Mouse (Mus musculus) intestine, embryonic 16.5 days (tissue): ENCODE measurements around the gene Glis3. TPM values are rescaled to one million over a fixed set of nuclear protein-coding genes. Genes with fewer than 3 reads are reported as not detected.

ENCODE experiments used
- ATAC-seq: fragments of 200-750 bp; cut with Nextera tagmentation; 2 replicates; pipeline ENCODE4 v1.8.0; 2017; ENCODE audit warnings: moderate TSS enrichment, moderate library complexity
- H3K27ac ChIP-seq: fragments of 300-500 bp; sonication (generic); 2 replicates; pipeline ENCODE4 v1.5.1; 2014; ENCODE audit warnings: mild to moderate bottlenecking, low read length
- H3K27me3 ChIP-seq: fragments of 300-500 bp; sonication (generic); replicated peaks from 2 replicates; pipeline ENCODE4 v1.6.1; 2014; ENCODE audit warnings: low read length, control low read depth, mixed read lengths; ENCODE audit not compliant: control insufficient read depth, insufficient read depth
- H3K36me3 ChIP-seq: fragments of 300-500 bp; sonication (generic); 2 replicates; pipeline ENCODE4 v1.6.1; 2014; ENCODE audit warnings: low read length, control low read depth; ENCODE audit not compliant: control insufficient read depth, insufficient read depth
- H3K4me1 ChIP-seq: fragments of 300-500 bp; sonication (generic); 2 replicates; pipeline ENCODE4 v1.6.1; 2014; ENCODE audit warnings: low read length, control low read depth, mixed read lengths; ENCODE audit not compliant: control insufficient read depth, insufficient read depth
- H3K4me2 ChIP-seq: fragments of 300-500 bp; sonication (generic); 2 replicates; pipeline ENCODE4 v1.6.1; 2014; ENCODE audit warnings: low read depth, low read length, control low read depth
- H3K4me3 ChIP-seq: fragments of 300-500 bp; sonication (generic); 2 replicates; pipeline ENCODE4 v1.5.1; 2014; ENCODE audit warnings: mild to moderate bottlenecking, low read length
- H3K9ac ChIP-seq: fragments of 300-500 bp; sonication (generic); 2 replicates; pipeline ENCODE4 v1.6.1; 2014; ENCODE audit warnings: low read depth, low read length
- H3K9me3 ChIP-seq: fragments of 300-500 bp; sonication (generic); 2 replicates; pipeline ENCODE4 v1.6.1; 2016; ENCODE audit warnings: low read length, control low read depth; ENCODE audit not compliant: control insufficient read depth
- WGBS: fragments of 180-500 bp; shearing (Covaris S2); extraction: QIAGEN DNeasy Blood & Tissue Kit; methylation state at CpG from one replicate; pipeline ENCODE4 v1.1.7; 2014; 5-methylcytosine and 5-hydroxymethylcytosine counted together
- polyA plus RNA-seq: library from polyadenylated mRNA; unstranded; fragments of >200 nt; fragmentation: Nextera tagmentation; extraction: Ambion mirVana; gene quantifications from 2 replicates; pipeline ENCODE4 v1.2.1, GENCODE M21; 2015

Gene Glis3
- polyA plus RNA-seq, 1 experiment from 2014 or later, result 0.73 TPM

DNA sequence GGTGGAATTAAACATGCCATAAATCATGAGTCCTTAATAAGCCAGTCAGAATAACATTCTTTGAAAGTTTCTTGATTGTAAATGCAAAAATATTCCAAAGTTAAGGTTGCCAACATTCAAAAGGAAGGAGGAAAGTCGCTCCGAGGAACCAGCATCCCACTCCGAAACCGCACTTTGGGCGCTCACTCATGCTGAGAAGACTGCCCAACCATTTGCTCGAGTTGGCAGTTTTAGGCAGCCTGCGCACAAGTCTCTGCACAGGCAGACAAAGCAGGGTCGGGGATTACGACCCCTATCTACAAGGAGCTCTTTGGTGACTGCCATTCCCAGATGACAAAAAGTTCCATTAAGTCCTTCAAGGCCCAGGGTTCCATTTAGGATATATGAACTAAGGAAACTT is 298.4 kb downstream of the Glis3 start:
- H3K4me3 ChIP-seq, result no peak overlapping the region
- ATAC-seq, result no peak
- H3K36me3 ChIP-seq, result no peaks in the 10 kb centered on the region
- no peaks in the 10 kb centered on the region for H3K9me3 ChIP-seq
- H3K4me2 ChIP-seq, result no peak overlapping the region
- H3K27ac ChIP-seq, result no peak overlapping the region
- H3K27me3 ChIP-seq, result no peaks in the 10 kb centered on the region
- no peak overlapping the region for H3K9ac ChIP-seq
- H3K4me1 ChIP-seq, result peaks cover 8% of the 10 kb centered on the region; the same call in 1 of the 2 replicates
- 67% methylated on average over 9 of the region's 9 CpGs for WGBS

DNA sequence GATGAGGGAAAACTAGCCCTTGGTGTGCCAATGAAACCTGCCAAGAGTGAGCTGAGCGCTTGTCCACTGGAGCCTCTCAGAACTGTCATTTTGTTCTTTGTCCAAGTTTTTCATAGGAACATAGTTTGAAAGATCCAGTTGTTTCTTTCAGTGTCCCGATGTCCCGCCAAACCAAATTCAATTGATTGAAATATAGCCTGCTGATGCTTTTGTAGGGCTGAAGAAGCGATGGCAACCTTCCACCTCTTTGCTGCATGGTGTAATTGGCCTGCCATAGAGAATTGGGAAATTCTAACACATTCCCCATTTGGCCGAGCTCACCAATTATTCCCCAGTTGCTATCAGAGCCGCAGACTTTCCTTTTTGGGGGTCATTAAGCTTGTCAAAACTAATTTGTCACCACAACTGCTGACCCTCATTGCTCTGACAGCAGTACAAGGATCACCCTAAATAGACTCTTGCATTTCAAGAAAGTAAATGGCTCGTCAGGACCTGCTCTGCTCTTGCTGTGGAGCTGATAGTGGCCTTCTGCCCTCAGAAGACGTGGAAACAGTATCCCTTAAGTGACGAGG is 299.1 kb downstream of the Glis3 start:
- H3K4me1 ChIP-seq, result peaks cover 8% of the 10 kb centered on the region; the same call in 1 of the 2 replicates
- H3K9ac ChIP-seq, result no peak overlapping the region
- no peaks in the 10 kb centered on the region for H3K9me3 ChIP-seq
- no peak for ATAC-seq
- WGBS, result 77% methylated on average over 9 of the region's 9 CpGs
- no peak overlapping the region for H3K4me3 ChIP-seq
- H3K36me3 ChIP-seq, result no peaks in the 10 kb centered on the region
- no peaks in the 10 kb centered on the region for H3K27me3 ChIP-seq
- H3K27ac ChIP-seq, result no peak overlapping the region
- H3K4me2 ChIP-seq, result no peak overlapping the region

- Histone ChIP-seq H3K4me1 (peaks cover 6% of the 10 kb centered on the region; the same call in 1 of the 2 replicates), H3K9ac (no peak overlapping the region), H3K4me3 (no peak overlapping the region), H3K9me3 (no peaks in the 10 kb centered on the region), H3K27me3 (no peaks in the 10 kb centered on the region), H3K36me3 (no peaks in the 10 kb centered on the region), H3K27ac (no peak overlapping the region), H3K4me2 (no peak overlapping the region)
- WGBS, result 75% methylated on average over 5 of the region's 5 CpGs
- no peak for ATAC-seq
Observed at GRCm38 (mm10) chr19:28377788-28378295, 302.0 kb downstream of the Glis3 start.

- no peak for ATAC-seq
- Histone ChIP-seq H3K4me3 (no peak overlapping the region), H3K4me1 (no peaks in the 10 kb centered on the region), H3K4me2 (no peak overlapping the region), H3K9me3 (no peaks in the 10 kb centered on the region), H3K27ac (no peak overlapping the region), H3K9ac (no peak overlapping the region), H3K27me3 (no peaks in the 10 kb centered on the region), H3K36me3 (no peaks in the 10 kb centered on the region)
- WGBS, result 75% methylated on average over 1 of the region's 1 CpGs
Observed at GRCm38 (mm10) chr19:28376401-28376800, 303.5 kb downstream of the Glis3 start.

- 81% methylated on average over 2 of the region's 2 CpGs for WGBS
- Histone ChIP-seq H3K4me2 (no peak overlapping the region), H3K9ac (no peak overlapping the region), H3K9me3 (no peaks in the 10 kb centered on the region), H3K4me3 (no peak overlapping the region), H3K27ac (no peak overlapping the region), H3K27me3 (no peaks in the 10 kb centered on the region), H3K36me3 (no peaks in the 10 kb centered on the region), H3K4me1 (no peaks in the 10 kb centered on the region)
- no peak for ATAC-seq
Observed at GRCm38 (mm10) chr19:28375746-28376145, 304.1 kb downstream of the Glis3 start.

DNA sequence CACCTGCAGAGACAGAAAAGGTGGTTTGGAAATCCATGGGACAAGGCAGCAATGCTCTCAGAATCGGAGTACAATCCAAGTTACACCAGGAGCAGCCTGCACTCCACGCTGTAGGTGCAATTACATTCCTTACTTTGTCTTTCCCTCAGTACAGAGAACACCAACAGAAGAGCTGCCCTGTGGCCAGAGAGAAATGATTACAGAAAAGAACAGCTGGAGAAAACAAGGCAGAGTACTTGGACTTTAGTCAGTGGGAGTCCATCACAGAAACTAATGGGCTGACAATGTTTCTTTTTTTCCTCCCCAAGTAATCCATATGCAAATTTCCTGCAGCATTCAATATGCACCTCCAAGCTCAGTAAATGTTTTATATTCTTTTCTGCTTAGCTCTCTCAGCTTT is 305.4 kb downstream of the Glis3 start:
- no peaks in the 10 kb centered on the region for H3K27me3 ChIP-seq
- H3K4me1 ChIP-seq, result no peaks in the 10 kb centered on the region
- H3K27ac ChIP-seq, result no peak overlapping the region
- H3K36me3 ChIP-seq, result no peaks in the 10 kb centered on the region
- H3K9ac ChIP-seq, result no peak overlapping the region
- WGBS, result 66% methylated on average over 2 of the region's 2 CpGs
- no peaks in the 10 kb centered on the region for H3K9me3 ChIP-seq
- ATAC-seq, result no peak
- H3K4me2 ChIP-seq, result no peak overlapping the region
- no peak overlapping the region for H3K4me3 ChIP-seq

DNA sequence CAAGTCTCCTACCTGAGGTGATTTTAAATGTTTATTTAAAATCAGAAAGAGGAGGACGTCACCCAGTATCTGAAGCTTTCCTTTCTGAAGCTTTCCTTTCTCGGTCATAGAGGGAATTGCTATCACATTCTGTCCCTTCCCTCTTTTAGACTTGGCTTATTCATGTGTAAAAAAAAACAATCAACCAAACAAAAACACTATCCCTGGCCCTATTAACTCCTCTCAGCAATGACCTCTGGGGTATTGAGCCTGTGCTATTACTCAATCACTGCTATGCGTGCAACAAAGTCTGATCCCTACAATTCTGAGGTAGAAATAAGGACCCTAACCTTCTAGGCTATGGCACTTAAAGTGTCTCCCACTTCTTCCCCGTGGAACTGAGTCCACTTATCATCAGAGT is 311.7 kb downstream of the Glis3 start:
- H3K9ac ChIP-seq, result no peak overlapping the region
- H3K4me1 ChIP-seq, result no peaks in the 10 kb centered on the region
- H3K9me3 ChIP-seq, result no peaks in the 10 kb centered on the region
- no peak for ATAC-seq
- H3K4me2 ChIP-seq, result no peak overlapping the region
- no peaks in the 10 kb centered on the region for H3K27me3 ChIP-seq
- no peaks in the 10 kb centered on the region for H3K36me3 ChIP-seq
- H3K4me3 ChIP-seq, result no peak overlapping the region
- H3K27ac ChIP-seq, result no peak overlapping the region
- WGBS, result 79% methylated on average over 4 of the region's 4 CpGs

DNA sequence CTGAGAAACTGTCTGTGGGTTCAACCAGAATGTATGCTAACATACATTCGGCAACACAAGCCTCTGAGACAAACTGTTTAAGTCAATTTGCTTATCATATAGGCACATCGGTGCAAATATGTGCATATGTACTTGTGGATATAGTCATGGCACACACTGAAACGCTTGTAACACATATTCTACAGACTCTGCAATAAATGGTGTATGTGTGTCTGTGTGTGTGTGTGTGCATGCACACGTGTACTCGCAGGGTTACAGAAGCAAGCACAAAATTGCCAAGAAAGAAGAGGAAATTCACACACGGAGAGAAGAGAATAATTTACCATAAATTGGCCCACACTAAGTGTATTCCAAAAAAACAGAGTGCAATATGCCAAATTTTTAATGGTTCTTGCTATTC is 312.6 kb downstream of the Glis3 start:
- Histone ChIP-seq H3K9me3 (no peaks in the 10 kb centered on the region), H3K4me2 (no peak overlapping the region), H3K27ac (no peak overlapping the region), H3K27me3 (no peaks in the 10 kb centered on the region), H3K36me3 (no peaks in the 10 kb centered on the region), H3K9ac (no peak overlapping the region), H3K4me1 (no peaks in the 10 kb centered on the region), H3K4me3 (no peak overlapping the region)
- no peak for ATAC-seq
- WGBS, result 90% methylated on average over 6 of the region's 6 CpGs

- Histone ChIP-seq H3K9ac (no peak overlapping the region), H3K27me3 (no peaks in the 10 kb centered on the region), H3K4me3 (no peak overlapping the region), H3K4me1 (no peaks in the 10 kb centered on the region), H3K9me3 (no peaks in the 10 kb centered on the region), H3K4me2 (no peak overlapping the region), H3K36me3 (no peaks in the 10 kb centered on the region), H3K27ac (no peak overlapping the region)
- no peak for ATAC-seq
- WGBS, result 92% methylated on average over 1 of the region's 1 CpGs
Observed at GRCm38 (mm10) chr19:28366766-28367165, 313.1 kb downstream of the Glis3 start.

- H3K27ac ChIP-seq, result no peak overlapping the region
- WGBS, result 55% methylated on average over 7 of the region's 7 CpGs
- H3K36me3 ChIP-seq, result no peaks in the 10 kb centered on the region
- no peaks in the 10 kb centered on the region for H3K9me3 ChIP-seq
- no peak overlapping the region for H3K4me2 ChIP-seq
- H3K27me3 ChIP-seq, result no peaks in the 10 kb centered on the region
- no peaks in the 10 kb centered on the region for H3K4me1 ChIP-seq
- no peak overlapping the region for H3K4me3 ChIP-seq
- ATAC-seq, result no peak
- H3K9ac ChIP-seq, result no peak overlapping the region
Observed at GRCm38 (mm10) chr19:28365897-28366296, 314.0 kb downstream of the Glis3 start.
